Mouse (Mus musculus) cerebral cortex, adult 2 months (tissue): ENCODE measurements around the gene Prpsap1.

Source experiments
- WGBS: fragments of 180-500 bp; shearing (Covaris S2); methylation state at CpG from one replicate; pipeline ENCODE4 v1.1.7; 2018; 5-methylcytosine and 5-hydroxymethylcytosine counted together

Gene Prpsap1

DNA sequence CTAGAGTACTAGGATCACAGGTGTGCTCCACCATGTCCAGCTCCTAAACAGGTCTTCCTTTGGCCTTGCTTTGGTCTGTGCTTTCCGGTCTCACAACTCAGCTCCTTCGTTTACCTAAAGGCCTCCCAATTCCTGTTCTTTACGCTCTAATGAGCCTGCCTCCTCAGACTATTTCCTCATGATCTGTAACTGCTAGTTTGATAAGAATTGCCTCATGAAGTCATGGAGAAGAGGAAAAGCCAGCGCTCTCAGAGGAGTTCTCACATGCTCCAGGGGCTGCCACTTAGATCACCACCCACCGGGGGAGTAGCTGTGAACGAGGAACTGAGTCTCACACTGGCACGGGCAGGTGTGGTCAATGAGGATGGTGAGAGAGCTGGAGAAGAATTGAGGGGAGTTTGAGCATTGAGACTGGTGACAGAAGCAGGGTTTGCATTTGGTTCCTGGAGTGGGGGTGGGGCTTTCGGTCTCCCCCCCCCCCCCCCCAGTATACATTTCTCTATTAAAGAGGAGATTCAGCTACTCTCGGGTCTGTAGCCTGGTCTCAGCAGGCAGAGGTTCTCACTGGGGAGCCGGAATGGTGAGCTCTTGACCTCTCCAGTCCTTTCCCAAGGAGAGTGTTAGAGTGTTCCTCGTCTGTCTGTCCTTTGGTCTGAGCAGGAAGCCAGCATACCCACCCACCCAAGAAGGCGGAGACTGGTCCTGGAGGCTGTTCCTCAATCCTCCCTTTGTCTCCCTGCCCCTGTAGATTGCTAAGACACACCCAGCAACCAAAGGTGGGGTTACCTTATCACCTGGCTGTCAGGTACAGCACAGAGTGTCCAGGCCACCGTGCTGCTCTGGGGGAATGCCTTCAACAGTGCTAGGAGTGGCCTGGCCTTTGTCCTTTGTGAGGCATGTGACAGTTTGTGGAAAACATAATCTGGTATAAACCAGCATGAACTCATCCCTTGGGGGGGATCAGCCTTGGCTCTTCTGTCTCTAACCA, 64.8 kb downstream of the Prpsap1 start:
- 61% methylated on average over 13 of the region's 13 CpGs for WGBS

GRCm38 (mm10) chr11:116426852-116427575, 67.0 kb downstream of the Prpsap1 start:
- WGBS = 83% methylated on average over 6 of the region's 6 CpGs

GRCm38 (mm10) chr11:116426328-116426727, 67.7 kb downstream of the Prpsap1 start:
- WGBS = 75% methylated on average over 11 of the region's 11 CpGs

DNA sequence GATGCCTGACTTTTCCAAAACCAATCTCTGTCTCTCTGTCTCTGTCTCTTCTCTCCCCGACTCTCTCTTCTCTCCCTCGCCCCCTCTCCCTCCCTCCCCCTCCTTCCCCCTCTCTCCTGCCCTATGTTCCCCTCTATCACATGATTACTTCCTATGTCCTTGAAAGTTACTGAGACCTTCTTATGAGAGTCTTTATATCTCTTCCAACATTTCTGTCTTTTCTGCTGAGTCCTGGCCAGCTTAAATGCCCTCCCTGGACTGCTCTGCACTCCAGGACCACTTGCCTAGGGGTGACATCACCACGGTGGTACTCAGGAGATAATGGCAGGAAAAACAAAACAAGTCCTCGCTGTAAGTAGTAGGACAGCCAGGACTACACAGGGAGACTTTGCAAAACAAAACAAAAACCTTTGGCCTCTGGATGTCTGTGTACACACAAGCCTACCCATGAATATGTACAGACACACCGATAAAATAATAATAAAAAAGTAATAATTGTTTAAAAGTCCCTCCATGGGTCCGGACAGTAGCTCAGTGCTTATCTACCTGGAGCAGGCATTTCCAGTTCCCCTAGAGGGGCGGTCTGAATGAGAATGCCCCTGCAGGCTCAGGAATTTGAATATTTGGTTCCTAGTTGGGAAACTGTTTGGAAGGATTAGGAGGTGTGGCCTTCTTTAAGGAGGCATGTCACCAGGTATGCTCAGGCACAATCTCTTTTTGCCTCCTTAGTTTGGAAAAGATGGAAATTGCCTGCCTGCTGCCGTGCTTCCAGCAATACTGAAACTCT, 69.2 kb downstream of the Prpsap1 start:
- WGBS = 65% methylated on average over 8 of the region's 8 CpGs

DNA sequence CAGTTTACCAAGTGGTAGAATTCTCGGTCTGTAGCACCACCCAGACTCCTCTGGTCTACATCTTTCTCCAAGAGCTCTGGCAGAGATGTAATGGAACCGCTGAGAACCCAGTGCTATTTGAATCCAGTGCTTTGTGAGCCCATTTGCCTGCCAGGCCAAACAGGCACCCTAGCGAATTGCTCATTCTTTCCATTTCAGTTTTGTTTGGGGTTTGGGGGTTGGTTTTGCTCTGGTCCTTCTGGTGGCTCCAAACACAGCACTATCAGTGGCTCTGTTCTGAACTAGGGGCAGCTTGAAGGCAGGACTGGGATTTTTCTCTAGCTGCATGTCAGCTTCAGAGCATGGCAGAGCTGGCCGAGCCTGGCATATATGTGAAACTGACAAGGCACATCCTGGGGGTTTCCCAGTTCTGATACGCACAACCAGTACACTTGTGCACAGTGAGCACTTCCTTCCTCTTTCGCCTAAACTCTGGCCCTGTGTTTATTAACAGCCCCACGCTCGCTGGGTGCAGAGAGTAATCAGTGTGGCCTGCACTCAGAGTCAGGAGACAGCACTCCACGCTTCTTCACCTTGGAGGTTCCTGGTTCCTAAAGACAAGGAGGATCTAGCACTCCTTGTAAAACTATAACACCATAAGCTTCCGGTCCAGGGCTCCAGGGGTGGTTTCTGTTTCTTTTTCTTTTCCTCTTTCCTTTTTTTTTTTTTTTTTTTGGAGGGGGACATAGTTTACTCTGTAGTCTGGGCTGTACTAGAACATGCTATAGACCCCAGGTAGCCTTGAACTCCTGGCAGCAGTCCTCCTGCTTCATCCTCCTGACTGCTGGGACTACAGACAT, 70.0 kb downstream of the Prpsap1 start:
- WGBS = 83% methylated on average over 10 of the region's 10 CpGs

DNA sequence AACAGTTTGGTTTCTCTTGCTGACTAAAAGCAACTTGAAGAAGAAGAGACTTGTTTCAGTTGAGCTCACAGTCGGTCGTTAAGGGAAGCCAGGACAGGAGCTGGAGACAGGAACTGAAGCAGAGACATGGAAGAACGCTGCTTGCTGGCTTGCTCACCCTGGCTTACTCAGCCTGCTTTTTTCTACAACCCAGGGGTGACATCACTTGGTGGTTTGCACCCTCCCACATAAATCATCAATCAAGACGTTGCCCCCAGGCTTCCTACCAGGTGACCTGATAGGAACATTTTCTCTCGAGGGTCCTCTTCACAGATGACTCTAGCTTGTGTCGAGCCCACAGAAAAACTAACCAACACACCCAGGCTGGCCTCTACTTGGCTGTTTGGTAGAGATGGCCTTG, 70.8 kb downstream of the Prpsap1 start:
- WGBS = 90% methylated on average over 6 of the region's 6 CpGs

- 92% methylated on average over 2 of the region's 2 CpGs for WGBS
Observed at GRCm38 (mm10) chr11:116422562-116422961, 71.4 kb downstream of the Prpsap1 start.

DNA sequence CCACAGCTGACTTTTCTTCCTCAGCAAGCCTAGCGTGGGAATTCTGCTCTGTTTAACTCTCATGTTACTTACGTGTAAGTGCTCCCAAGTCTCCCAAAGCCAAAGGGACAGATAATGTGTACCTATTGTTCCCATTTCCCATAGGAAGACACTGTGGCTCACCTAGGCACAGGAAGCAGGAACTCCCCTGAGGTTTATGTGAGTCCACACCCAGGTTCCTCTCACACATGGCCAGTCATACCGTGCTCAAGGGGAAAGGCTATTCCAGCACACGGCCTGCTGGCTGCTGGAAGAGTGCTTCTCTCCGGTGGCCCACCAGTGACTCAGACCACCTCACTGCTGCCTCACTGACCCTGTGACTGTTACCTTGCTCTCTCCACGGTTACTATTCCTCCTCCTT, 72.9 kb downstream of the Prpsap1 start:
- WGBS = 85% methylated on average over 6 of the region's 6 CpGs
